Mouse (Mus musculus): ENCODE results near the gene Rcl1. TPM values are rescaled to one million over a fixed set of nuclear protein-coding genes. Genes with fewer than 3 reads are reported as not detected.
A peak's percentile ranks its signal among the peaks of the same experiment; 100 is the strongest.

Rcl1 gene
- polyA plus RNA-seq, 1 experiment from 2014 or later = 42.2 TPM

DNA sequence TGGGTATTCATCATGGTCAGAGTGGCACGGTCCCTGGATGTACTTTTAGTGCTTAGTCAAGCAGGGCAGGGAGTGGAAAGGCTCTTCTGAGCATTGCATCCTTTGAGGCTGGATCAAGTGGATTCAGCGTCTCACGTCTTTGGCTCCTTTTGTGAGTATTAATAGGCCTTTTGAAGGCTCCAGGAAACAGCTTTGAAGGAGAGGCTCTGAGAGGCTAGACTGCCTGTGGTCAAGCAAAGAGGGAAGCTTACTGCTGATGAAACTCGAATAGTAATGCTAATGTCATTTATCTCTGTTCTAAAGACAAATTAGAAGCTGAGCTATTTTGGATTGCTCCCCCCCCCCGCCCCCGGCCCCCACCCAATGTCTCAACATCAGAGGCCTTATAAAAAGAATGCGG lies 83.9 kb downstream of the Rcl1 start:
- H3K27me3 ChIP-seq (replicated peaks; ENCODE audit: control insufficient read depth, insufficient read depth, low read length) = no peaks in the 10 kb centered on the region
- no peaks in the 10 kb centered on the region for H3K9me3 ChIP-seq (ENCODE audit: control insufficient read depth, low read length)
- no peaks in the 10 kb centered on the region for H3K36me3 ChIP-seq (ENCODE audit: control insufficient read depth, insufficient read depth, low read length)
- H3K4me2 ChIP-seq (ENCODE audit: low read length) = no peak overlapping the region
- no peak overlapping the region for H3K27ac ChIP-seq (ENCODE audit: low read depth, low read length)
- H3K9ac ChIP-seq (ENCODE audit: low read depth, low read length) = no peak overlapping the region
- no peaks in the 10 kb centered on the region for H3K4me1 ChIP-seq (ENCODE audit: control insufficient read depth, insufficient read depth, low read depth, low read length)
- no peak for ATAC-seq
- 31% methylated on average over 7 of the region's 7 CpGs for WGBS
- H3K4me3 ChIP-seq (ENCODE audit: low read length) = no peak overlapping the region

DNA sequence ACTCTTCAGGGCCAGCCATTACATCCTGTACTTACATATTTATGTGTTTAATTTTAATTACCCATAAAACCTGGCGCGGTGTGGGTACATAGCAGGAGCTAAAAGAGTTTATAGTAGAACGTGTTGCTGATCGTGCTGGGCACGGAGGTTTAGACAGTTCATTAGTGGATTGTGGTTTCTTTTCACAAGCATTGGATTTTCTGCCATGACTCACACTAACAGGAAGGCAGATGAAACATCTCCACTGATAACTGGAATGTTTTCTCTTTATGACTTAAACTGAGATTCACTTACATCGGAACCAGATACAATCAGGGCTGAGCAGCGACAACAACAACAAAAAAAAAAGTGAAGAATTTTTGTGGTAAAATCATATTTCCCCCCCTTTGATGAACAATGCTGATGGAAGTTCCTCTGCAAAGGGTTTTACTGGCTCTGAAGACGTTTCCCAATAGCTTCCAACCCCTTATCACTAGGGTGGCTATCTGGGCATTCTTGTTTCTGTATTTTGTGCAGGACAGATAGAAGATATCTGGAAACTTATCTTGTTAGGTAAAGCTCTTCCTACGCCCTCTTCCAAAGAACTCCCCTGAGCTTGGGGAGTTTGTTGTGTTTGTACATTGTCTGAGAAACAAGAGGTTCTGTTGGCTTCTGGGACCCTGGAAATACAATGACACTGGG lies 84.5 kb downstream of the Rcl1 start:
- Histone ChIP-seq H3K9ac (ENCODE audit: low read depth, low read length) (no peak overlapping the region), H3K4me2 (ENCODE audit: low read length) (no peak overlapping the region), H3K9me3 (ENCODE audit: control insufficient read depth, low read length) (no peaks in the 10 kb centered on the region), H3K4me3 (ENCODE audit: low read length) (no peak overlapping the region), H3K27ac (ENCODE audit: low read depth, low read length) (no peak overlapping the region), H3K36me3 (ENCODE audit: control insufficient read depth, insufficient read depth, low read length) (no peaks in the 10 kb centered on the region), H3K4me1 (ENCODE audit: control insufficient read depth, insufficient read depth, low read depth, low read length) (no peaks in the 10 kb centered on the region), H3K27me3 (replicated peaks; ENCODE audit: control insufficient read depth, insufficient read depth, low read length) (no peaks in the 10 kb centered on the region)
- 69% methylated on average over 9 of the region's 9 CpGs for WGBS
- no peak for ATAC-seq

DNA sequence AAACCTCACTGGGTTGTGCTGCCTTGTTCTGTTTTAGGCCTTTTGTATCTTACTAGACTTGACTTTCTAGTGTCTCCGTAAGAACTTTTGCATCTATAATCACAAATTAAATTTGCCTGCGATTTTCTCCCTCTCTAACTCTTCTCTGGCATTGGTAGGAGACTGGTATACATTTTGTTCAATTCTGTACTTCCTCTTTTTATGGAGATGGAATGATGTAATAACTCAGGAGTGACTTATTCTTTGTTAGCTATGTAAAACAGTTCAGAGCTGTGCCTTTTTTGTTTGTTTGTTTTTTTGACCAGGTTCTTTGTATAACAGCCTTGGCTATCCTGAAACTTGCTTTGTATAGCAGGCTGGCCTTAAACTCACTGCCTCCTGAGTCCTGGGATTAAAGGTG lies 87.7 kb downstream of the Rcl1 start:
- Histone ChIP-seq H3K36me3 (ENCODE audit: control insufficient read depth, insufficient read depth, low read length) (no peaks in the 10 kb centered on the region), H3K9ac (ENCODE audit: low read depth, low read length) (no peak overlapping the region), H3K4me1 (ENCODE audit: control insufficient read depth, insufficient read depth, low read depth, low read length) (no peaks in the 10 kb centered on the region), H3K4me3 (ENCODE audit: low read length) (no peak overlapping the region), H3K27me3 (replicated peaks; ENCODE audit: control insufficient read depth, insufficient read depth, low read length) (no peaks in the 10 kb centered on the region), H3K9me3 (ENCODE audit: control insufficient read depth, low read length) (no peaks in the 10 kb centered on the region), H3K4me2 (ENCODE audit: low read length) (no peak overlapping the region), H3K27ac (ENCODE audit: low read depth, low read length) (no peak overlapping the region)
- WGBS = 90% methylated on average over 2 of the region's 2 CpGs
- no peak for ATAC-seq

MicroRNAs within 50 kb of the gene (microRNA counts, 519-probe panel; counts per million panel counts)
- 2,388 counts per million, percentile 59 among the panel's probes with 10 or more counts for microRNA mmu-miR-101b

Small RNA genes within 50 kb of the gene (microRNA-seq; reads per million reads assigned to microRNA genes)
- gene Mir101b = 1,725 reads per million, percentile 81 among the genes with 10 or more reads in this experiment

Other genes with a start within 250 kb of the Rcl1 start
- 11.7 and 13.6 TPM in 2 replicates for gene Plpp6, start 137.4 kb upstream of the Rcl1 start, polyA plus RNA-seq (2015; fragmentation: Nextera tagmentation; extraction: Ambion mirVana)
- 1.4 and 2.1 TPM in 2 replicates for gene 4430402I18Rik, start 133.6 kb upstream of the Rcl1 start, polyA plus RNA-seq (2015; fragmentation: Nextera tagmentation; extraction: Ambion mirVana)
- gene Cdc37l1, start 111.0 kb upstream of the Rcl1 start, polyA plus RNA-seq (2015; fragmentation: Nextera tagmentation; extraction: Ambion mirVana) = 41.2 and 45.0 TPM in 2 replicates
- 74.4 and 75.2 TPM in 2 replicates for gene Ak3, start 53.4 kb upstream of the Rcl1 start, polyA plus RNA-seq (2015; fragmentation: Nextera tagmentation; extraction: Ambion mirVana)
- 6.2 and 10.0 TPM in 2 replicates for gene Jak2, start 150.5 kb downstream of the Rcl1 start, polyA plus RNA-seq (2015; fragmentation: Nextera tagmentation; extraction: Ambion mirVana)
- 1.4 and 2.3 TPM in 2 replicates for gene Insl6, start 224.0 kb downstream of the Rcl1 start, polyA plus RNA-seq (2015; fragmentation: Nextera tagmentation; extraction: Ambion mirVana)
- gene Rln1, start 233.3 kb downstream of the Rcl1 start, polyA plus RNA-seq (2015; fragmentation: Nextera tagmentation; extraction: Ambion mirVana) = 3.5 and 4.6 TPM in 2 replicates